Mouse (Mus musculus): ENCODE data around the gene Ecpas.

GRCm38 (mm10) chr4:58911831-58912628, 519 bp downstream of the Ecpas start:
- TF ChIP-seq EP300 (IDR thresholded peaks at IDR 0.05; ENCODE audit: insufficient read depth, low read depth, low read length) (no peak), CTCF (IDR thresholded peaks at IDR 0.05) (no peak)

Data from heart, adult 2 months (tissue).